Mouse (Mus musculus) midbrain, postnatal 0 days (tissue): ENCODE results near the gene Tmem63c. TPM values are rescaled to one million over a fixed set of nuclear protein-coding genes. Genes with fewer than 3 reads are reported as not detected.

Experiments used
- ATAC-seq: fragments of 200-750 bp; cut with Nextera tagmentation; 2 replicates; pipeline ENCODE4 v1.8.0; 2017; ENCODE audit warnings: moderate number of reproducible peaks, mild to moderate bottlenecking, moderate TSS enrichment, moderate library complexity; ENCODE audit not compliant: low FRiP score
- DNase-seq: peaks from one replicate; pipeline ENCODE4 v3.0.0-alpha.2; 2015; ENCODE audit warnings: low spot score
- H3K27ac ChIP-seq: fragments of 300-500 bp; sonication (generic); 2 replicates; pipeline ENCODE4 v1.5.1; 2014; ENCODE audit warnings: low read depth, mild to moderate bottlenecking, low read length, mixed read lengths
- H3K27me3 ChIP-seq: fragments of 300-500 bp; sonication (generic); 2 replicates; pipeline ENCODE4 v1.6.1; 2014; ENCODE audit warnings: low read length, control low read depth, mixed read lengths; ENCODE audit not compliant: insufficient read depth
- H3K36me3 ChIP-seq: fragments of 300-500 bp; sonication (generic); 2 replicates; pipeline ENCODE4 v1.6.1; 2014; ENCODE audit warnings: low read length, control low read depth, mixed read lengths; ENCODE audit not compliant: insufficient read depth
- H3K4me1 ChIP-seq: fragments of 300-500 bp; sonication (generic); 2 replicates; pipeline ENCODE4 v1.6.1; 2014; ENCODE audit warnings: mild to moderate bottlenecking, control low read depth, antibody characterized with exemption, low read length, mixed read lengths; ENCODE audit not compliant: insufficient read depth
- H3K4me2 ChIP-seq: fragments of 300-500 bp; sonication (generic); 2 replicates; pipeline ENCODE4 v1.6.1; 2014; ENCODE audit warnings: low read depth, mild to moderate bottlenecking, low read length, mixed read lengths; ENCODE audit not compliant: poor library complexity, severe bottlenecking
- H3K4me3 ChIP-seq: fragments of 300-500 bp; sonication (generic); 2 replicates; pipeline ENCODE4 v1.5.1; 2014; ENCODE audit warnings: low read depth, mild to moderate bottlenecking, low read length, moderate library complexity
- H3K9ac ChIP-seq: fragments of 300-500 bp; sonication (generic); replicated peaks from 2 replicates; pipeline ENCODE4 v1.6.1; 2014; ENCODE audit warnings: mild to moderate bottlenecking, low read length, moderate library complexity, mixed read lengths; ENCODE audit not compliant: poor library complexity, severe bottlenecking
- H3K9me3 ChIP-seq: fragments of 300-500 bp; sonication (generic); 2 replicates; pipeline ENCODE4 v1.6.1; 2016; ENCODE audit warnings: low read length, control low read depth
- CTCF ChIP-seq: IDR thresholded peaks from 2 replicates; pipeline ENCODE4 v1.5.1; 2016; ENCODE audit warnings: antibody characterized with exemption, mild to moderate bottlenecking
- WGBS: fragments of 180-500 bp; shearing (Covaris S2); extraction: QIAGEN DNeasy Blood & Tissue Kit; methylation state at CpG from one replicate; pipeline ENCODE4 v1.1.7; 2014; 5-methylcytosine and 5-hydroxymethylcytosine counted together
- polyA plus RNA-seq: library from polyadenylated mRNA; unstranded; fragments of >200 nt; fragmentation: Nextera tagmentation; extraction: Ambion mirVana; gene quantifications from 2 replicates; pipeline ENCODE4 v1.2.1, GENCODE M21; 2015
- total RNA-seq: library from RNA; depleted of rRNA; stranded (reverse); fragments of >200 nt; gene quantifications from 2 replicates; pipeline ENCODE4 v1.2.3, GENCODE M21; 2014

Tmem63c gene
- total and polyA plus RNA-seq, 2 experiments from 2014 or later: 10.7 to 30.1 TPM

DNA sequence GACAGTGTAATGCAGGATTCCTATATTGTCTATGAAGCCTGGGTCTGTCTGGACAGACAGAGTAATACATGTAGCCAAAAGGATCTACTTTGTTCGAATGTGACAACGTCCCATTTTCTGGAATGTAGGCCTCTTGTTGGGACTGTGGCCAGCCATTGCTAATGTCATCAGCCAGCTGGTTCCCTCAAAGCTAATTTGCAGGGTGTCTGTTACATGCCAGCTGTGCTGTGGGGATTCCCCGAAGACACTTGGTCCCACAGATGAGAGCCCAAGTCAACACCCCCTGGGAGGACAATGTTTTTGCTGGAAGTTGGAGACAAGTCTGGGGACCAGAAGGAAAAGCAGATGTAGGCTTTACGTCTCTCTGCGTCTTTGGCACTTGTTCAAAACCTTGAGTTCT is 45.3 kb downstream of the Tmem63c start:
- no peak for DNase-seq
- no peak for ATAC-seq

DNA sequence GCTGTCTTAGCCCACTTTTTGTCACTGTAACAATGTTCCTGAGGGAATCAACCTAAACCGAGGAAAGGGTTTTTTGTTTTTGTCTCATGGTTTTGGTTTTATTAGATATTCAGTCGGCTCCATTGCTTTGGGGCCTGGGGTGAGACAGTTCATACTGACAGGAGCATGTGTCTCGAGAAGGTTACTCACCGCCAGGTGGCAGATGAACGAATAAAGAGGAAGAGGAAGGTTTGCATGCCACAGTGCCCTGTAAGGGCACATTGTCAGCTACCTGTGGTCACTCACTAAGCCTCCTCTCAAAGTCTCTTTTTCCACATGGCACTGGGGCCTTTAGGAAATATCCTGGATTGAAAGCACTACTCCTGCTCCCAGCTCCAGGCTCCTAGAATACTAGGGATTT is 49.4 kb downstream of the Tmem63c start:
- no peak for ATAC-seq
- no peak overlapping the region for H3K9ac ChIP-seq
- H3K36me3 ChIP-seq: peaks cover 55% of the 10 kb centered on the region
- no peaks in the 10 kb centered on the region for H3K4me1 ChIP-seq
- H3K9me3 ChIP-seq: no peaks in the 10 kb centered on the region
- 77% methylated on average over 5 of the region's 5 CpGs for WGBS
- no peak for DNase-seq
- H3K4me3 ChIP-seq: no peak overlapping the region
- no peaks in the 10 kb centered on the region for H3K27me3 ChIP-seq
- no peak overlapping the region for H3K27ac ChIP-seq
- no peak for TF ChIP-seq CTCF
- no peak overlapping the region for H3K4me2 ChIP-seq

More for the DNA sequence above, 45.3 kb downstream of the Tmem63c start:
- Histone ChIP-seq H3K4me1 (no peaks in the 10 kb centered on the region), H3K9ac (no peak overlapping the region), H3K4me2 (no peak overlapping the region), H3K27me3 (no peaks in the 10 kb centered on the region), H3K27ac (no peak overlapping the region), H3K9me3 (no peaks in the 10 kb centered on the region), H3K36me3 (peaks cover 34% of the 10 kb centered on the region), H3K4me3 (no peak overlapping the region)
- no peak for TF ChIP-seq CTCF
- 85% methylated on average over 5 of the region's 5 CpGs for WGBS

DNA sequence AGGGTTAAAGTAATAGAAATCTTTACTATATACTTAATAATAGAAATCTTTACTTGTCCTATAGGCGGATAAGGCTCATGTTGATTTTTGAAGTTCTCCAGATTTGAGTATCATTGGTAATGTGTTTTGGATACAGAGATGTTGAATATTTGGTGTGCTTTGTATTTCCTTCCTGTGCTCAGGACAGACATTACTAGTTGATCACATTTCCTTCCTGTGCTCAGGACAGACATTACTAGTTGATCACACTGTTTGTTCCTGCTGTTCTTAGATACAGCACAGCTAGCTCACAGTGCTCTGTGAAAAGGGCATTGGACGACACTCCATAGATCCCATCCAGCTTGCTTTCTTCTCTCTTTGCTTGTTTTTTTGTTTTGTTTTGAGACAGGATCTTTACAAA is 55.5 kb downstream of the Tmem63c start:
- Histone ChIP-seq H3K27ac (no peak overlapping the region), H3K27me3 (no peaks in the 10 kb centered on the region), H3K4me1 (no peaks in the 10 kb centered on the region), H3K4me2 (no peak overlapping the region), H3K9ac (no peak overlapping the region), H3K36me3 (peaks cover 51% of the 10 kb centered on the region), H3K4me3 (no peak overlapping the region), H3K9me3 (no peaks in the 10 kb centered on the region)
- DNase-seq (no peak), ATAC-seq (no peak)
- 95% methylated on average over 2 of the region's 2 CpGs for WGBS
- no peak for TF ChIP-seq CTCF

DNA sequence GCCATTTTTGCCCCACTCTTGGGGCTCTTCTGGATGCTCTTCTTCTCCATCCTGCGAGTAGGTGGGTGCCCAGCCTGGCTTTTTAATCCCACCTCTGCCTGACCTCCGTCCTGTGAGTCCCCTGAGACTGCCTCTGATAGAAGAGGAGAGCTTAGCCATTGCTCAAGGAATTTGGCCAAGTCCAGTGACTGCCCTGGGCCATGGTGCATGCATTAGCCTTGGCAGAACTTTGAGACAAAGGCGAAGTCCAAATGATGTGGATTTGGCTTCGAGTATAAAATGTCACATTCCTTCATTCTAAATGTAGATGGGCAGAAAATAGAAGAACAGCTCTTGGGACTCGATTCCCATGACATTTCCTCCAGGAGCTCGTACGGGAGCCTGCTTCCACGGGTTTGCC is 61.7 kb downstream of the Tmem63c start:
- peaks cover 39% of the 10 kb centered on the region for H3K36me3 ChIP-seq
- H3K4me1 ChIP-seq: no peaks in the 10 kb centered on the region
- H3K4me2 ChIP-seq: no peak overlapping the region
- no peaks in the 10 kb centered on the region for H3K27me3 ChIP-seq
- no peaks in the 10 kb centered on the region for H3K9me3 ChIP-seq
- TF ChIP-seq CTCF: no peak
- no peak for ATAC-seq
- 71% methylated on average over 8 of the region's 8 CpGs for WGBS
- H3K27ac ChIP-seq: no peak overlapping the region
- H3K9ac ChIP-seq: no peak overlapping the region
- no peak for DNase-seq
- H3K4me3 ChIP-seq: no peak overlapping the region

DNA sequence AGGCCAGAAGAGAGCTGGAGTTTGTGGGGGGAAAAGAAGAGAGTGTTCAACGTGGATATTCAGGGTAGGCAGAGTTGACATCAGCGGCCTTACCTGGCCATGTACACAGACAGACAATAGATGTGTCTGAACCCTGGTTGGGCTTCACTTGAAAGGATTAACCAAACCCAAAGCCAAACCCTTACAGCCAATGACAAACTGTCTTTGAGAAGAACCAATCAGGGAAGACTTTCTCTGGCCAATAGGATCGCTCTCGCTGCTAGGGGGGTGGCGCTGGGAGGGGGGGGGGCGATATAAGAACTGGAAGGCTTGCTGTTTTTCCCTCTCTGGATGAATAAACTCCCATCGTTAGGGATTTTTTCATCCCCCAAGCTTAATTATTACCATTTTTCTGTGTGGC is 66.1 kb downstream of the Tmem63c start:
- no peak for TF ChIP-seq CTCF
- Histone ChIP-seq H3K9me3 (no peaks in the 10 kb centered on the region), H3K9ac (no peak overlapping the region), H3K4me3 (no peak overlapping the region), H3K4me1 (no peaks in the 10 kb centered on the region), H3K27me3 (no peaks in the 10 kb centered on the region), H3K36me3 (peaks cover 42% of the 10 kb centered on the region), H3K27ac (no peak overlapping the region), H3K4me2 (no peak overlapping the region)
- DNase-seq (no peak), ATAC-seq (no peak)
- 62% methylated on average over 7 of the region's 7 CpGs for WGBS

DNA sequence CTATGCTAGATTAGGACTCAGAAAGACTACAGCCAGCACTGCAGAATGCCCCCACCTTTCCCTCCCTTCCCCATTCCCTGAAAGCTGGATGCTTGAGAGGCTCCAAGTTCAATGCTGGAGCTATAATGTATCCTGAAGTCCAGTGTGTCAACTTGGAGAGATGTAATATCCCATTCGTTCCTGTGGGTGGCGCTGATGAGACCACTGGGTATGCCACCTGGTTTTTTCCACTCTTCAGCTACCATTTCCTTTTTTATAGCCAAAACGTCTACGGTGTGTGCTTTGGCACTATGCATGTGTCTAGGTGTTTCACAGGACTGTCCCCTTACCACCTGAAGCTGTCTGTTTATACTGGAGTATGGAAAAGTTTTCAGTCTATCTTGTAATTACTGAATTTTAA is 67.2 kb downstream of the Tmem63c start:
- no peaks in the 10 kb centered on the region for H3K4me1 ChIP-seq
- H3K36me3 ChIP-seq: peaks cover 33% of the 10 kb centered on the region
- H3K9ac ChIP-seq: no peak overlapping the region
- 38% methylated on average over 4 of the region's 4 CpGs for WGBS
- DNase-seq (no peak), ATAC-seq (no peak)
- peak; percentile 65 for TF ChIP-seq CTCF
- no peak overlapping the region for H3K27ac ChIP-seq
- no peak overlapping the region for H3K4me3 ChIP-seq
- no peak overlapping the region for H3K4me2 ChIP-seq
- no peaks in the 10 kb centered on the region for H3K9me3 ChIP-seq
- no peaks in the 10 kb centered on the region for H3K27me3 ChIP-seq
